Mouse (Mus musculus): Measurements from ENCODE around the gene Dda1. TPM values are rescaled to one million over a fixed set of nuclear protein-coding genes. Genes with fewer than 3 reads are reported as not detected.

Dda1 gene
- polyA plus RNA-seq, 1 experiment = 103 TPM

- no peak for DNase-seq (ENCODE audit: low read depth)
These were observed 998 bp upstream of the Dda1 start for GRCm38 (mm10) chr8:71468001-71468400.

- no peak for DNase-seq (ENCODE audit: low read depth)
These were observed 412 bp downstream of the Dda1 start for GRCm38 (mm10) chr8:71469411-71469810.

GRCm38 (mm10) chr8:71470146-71470912, 1.3 kb downstream of the Dda1 start:
- DNase-seq (ENCODE audit: low read depth) = no peak

- DNase-seq (ENCODE audit: low read depth) = no peak
These were observed 1.9 kb downstream of the Dda1 start for GRCm38 (mm10) chr8:71470913-71471255.

GRCm38 (mm10) chr8:71471861-71472260, 2.9 kb downstream of the Dda1 start:
- DNase-seq (ENCODE audit: low read depth) = no peak

GRCm38 (mm10) chr8:71472601-71473386, 3.8 kb downstream of the Dda1 start:
- no peak for DNase-seq (ENCODE audit: low read depth)

GRCm38 (mm10) chr8:71474344-71474743, 5.3 kb downstream of the Dda1 start:
- no peak for DNase-seq (ENCODE audit: low read depth)

- DNase-seq (ENCODE audit: low read depth) = no peak
These were observed 6.0 kb downstream of the Dda1 start for GRCm38 (mm10) chr8:71474785-71475701.

GRCm38 (mm10) chr8:71475702-71476075, 6.7 kb downstream of the Dda1 start:
- DNase-seq (ENCODE audit: low read depth) = no peak

GRCm38 (mm10) chr8:71476099-71476940, 7.3 kb downstream of the Dda1 start:
- no peak for DNase-seq (ENCODE audit: low read depth)

GRCm38 (mm10) chr8:71477196-71477845, 8.3 kb downstream of the Dda1 start:
- no peak for DNase-seq (ENCODE audit: low read depth)

GRCm38 (mm10) chr8:71478943-71479342, 9.9 kb downstream of the Dda1 start:
- no peak for DNase-seq (ENCODE audit: low read depth)

GRCm38 (mm10) chr8:71483932-71484331, 14.9 kb downstream of the Dda1 start:
- DNase-seq (ENCODE audit: low read depth) = no peak

GRCm38 (mm10) chr8:71484736-71485135, 15.7 kb downstream of the Dda1 start:
- no peak for DNase-seq (ENCODE audit: low read depth)

- no peak for DNase-seq (ENCODE audit: low read depth)
These were observed 16.4 kb downstream of the Dda1 start, which contains the start of gene Ano8 for GRCm38 (mm10) chr8:71485142-71486135. TSS of gene Ano8 (minus strand) at chr8:71485963.

GRCm38 (mm10) chr8:71486136-71486529, 17.1 kb downstream of the Dda1 start:
- no peak for DNase-seq (ENCODE audit: low read depth)

GRCm38 (mm10) chr8:71487691-71488445, 18.9 kb downstream of the Dda1 start, which contains the start of gene Gtpbp3:
TSS of gene Gtpbp3 (plus strand) at chr8:71488103.
- no peak for DNase-seq (ENCODE audit: low read depth)

GRCm38 (mm10) chr8:71488454-71488853, 19.5 kb downstream of the Dda1 start:
- peak; percentile 81 for DNase-seq (ENCODE audit: low read depth)

- no peak for DNase-seq (ENCODE audit: low read depth)
These were observed 26.0 kb downstream of the Dda1 start for GRCm38 (mm10) chr8:71495039-71495438.
